Mouse (Mus musculus) ES-E14 (cell line): ENCODE measurements around the gene Hormad2.

ENCODE experiments used
- CHD2 ChIP-seq: IDR thresholded peaks from 2 replicates; pipeline ENCODE4 v1.6.1; 2014; ENCODE audit warnings: mild to moderate bottlenecking, low read depth, low read length, inconsistent platforms
- HCFC1 ChIP-seq: IDR thresholded peaks from 2 replicates; pipeline ENCODE4 v1.6.1; 2012; ENCODE audit warnings: low read length, inconsistent platforms, borderline replicate concordance; ENCODE audit not compliant: insufficient read depth
- MAFK ChIP-seq: IDR thresholded peaks from 2 replicates; pipeline ENCODE4 v1.6.1; 2014; ENCODE audit warnings: mild to moderate bottlenecking, low read depth, low read length, inconsistent platforms; ENCODE audit not compliant: insufficient read depth
- ZNF384 ChIP-seq: IDR thresholded peaks from 2 replicates; pipeline ENCODE4 v1.6.1; 2012; ENCODE audit warnings: low read depth, low read length, inconsistent platforms

DNA sequence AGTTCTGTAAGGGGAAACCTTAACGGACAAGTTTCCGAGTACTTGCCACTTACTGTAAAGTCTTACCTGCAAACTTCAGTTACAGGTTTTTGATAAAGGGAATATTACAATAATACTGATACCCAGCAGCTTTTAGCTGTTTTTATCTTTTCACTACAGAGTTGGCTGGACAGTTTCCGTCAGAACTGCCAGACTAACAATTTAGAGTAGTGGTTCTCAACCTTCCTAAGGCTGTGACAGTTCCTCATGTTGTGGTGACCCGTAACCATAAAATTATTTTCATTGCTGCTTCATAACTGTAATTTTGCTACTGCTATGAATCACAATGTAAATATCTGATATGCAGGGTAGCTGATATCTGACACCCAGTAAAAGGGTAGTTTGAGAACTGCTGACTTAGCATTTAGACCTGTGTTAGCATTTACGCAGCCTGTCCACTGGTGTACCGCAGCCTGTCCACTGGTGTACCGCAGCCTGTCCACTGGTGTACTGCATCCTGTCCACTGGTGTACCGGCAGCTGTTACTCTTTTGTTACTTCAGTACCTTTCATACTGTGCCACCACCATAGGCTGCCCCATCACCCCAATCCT, 104.1 kb downstream of the Hormad2 start:
- TF ChIP-seq CHD2: no peak
- no peak for TF ChIP-seq HCFC1
- TF ChIP-seq MAFK: peak; percentile 73; the same call in 1 of the 2 replicates
- TF ChIP-seq ZNF384: no peak
